Mouse (Mus musculus) embryo, embryonic 10.5 days (tissue): Measurements from ENCODE around the gene Actn1.
A peak's percentile ranks its signal among the peaks of the same experiment; 100 is the strongest.

Experiments used
- DNase-seq: peaks from one replicate; pipeline ENCODE4 v3.0.0-alpha.2; 2015; ENCODE audit warnings: low spot score

Gene Actn1

DNA sequence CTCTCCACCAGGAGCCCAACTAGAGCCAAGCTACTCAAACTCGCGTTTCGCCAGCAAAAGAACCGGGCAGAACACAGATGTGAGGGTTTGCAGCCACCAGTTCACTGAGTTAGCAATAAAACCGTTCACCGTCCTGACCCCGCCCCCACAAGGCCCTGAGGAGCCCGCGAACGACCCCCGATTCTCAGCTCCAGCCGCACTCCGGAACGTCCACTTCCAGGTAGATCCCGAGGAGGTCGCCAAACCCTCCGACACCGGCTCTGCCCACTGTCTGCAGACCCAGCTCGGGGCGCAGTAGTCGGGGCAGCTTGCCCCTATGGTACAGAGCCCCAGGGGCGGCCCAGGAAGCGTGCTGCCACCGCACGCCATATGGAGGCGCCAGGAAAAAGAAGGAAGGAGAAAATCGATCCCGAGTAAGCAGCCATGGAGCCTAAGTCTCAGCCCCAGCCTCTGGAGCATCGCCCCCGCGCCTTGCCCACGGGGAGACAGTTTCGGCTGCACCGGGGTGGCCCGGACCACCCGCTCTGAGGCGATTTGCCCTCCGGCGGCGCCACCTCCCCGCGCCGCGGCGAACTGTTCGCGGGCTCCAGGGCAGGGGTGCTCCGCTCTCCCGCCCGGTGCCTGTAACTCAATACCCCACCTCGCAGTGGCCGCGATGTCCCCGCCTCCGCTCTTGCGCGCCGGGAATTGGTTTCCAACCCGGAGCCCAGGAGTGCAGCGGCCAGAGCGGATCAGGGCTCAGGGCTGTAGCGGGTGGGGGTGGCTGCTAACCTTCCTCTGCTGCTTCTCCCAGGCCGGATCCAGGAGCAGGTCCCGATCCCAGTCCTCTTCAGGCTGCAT is 735 bp downstream of the Actn1 start:
- peak; percentile 84 for DNase-seq

DNA sequence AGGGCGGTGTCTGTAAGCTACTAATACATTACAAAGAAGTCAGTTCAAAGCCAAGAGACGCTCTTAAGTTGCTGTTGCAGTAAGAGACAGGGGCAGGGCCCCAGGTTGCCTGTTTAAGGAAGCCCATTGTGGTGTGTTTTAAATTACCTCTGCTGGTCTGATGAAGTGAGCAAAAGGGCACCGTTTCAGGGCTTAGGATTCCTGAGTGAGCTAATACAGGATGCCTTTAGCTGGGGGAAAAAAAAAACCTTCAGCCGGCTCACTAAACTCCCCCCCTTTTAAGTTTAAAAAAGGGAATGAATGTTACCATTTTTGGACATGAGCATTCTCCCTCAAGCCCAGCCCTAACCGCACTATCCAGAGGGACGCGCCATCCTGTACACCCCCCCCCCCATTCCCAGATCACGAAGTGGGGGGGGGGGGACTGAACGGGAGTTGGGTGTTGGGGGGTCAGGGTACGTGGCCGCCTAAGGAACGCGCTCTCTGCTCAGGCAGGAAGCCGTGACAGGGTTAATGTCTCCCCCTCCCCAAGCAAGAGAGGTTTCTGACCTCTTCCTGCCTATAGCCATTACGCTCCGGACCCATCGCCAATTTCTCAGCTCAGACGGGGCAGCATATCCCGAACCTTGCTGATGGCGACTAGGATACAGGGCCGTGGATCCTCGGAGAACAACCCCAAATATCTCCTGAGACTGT is 1.5 kb downstream of the Actn1 start:
- DNase-seq, result peak; percentile 57

DNA sequence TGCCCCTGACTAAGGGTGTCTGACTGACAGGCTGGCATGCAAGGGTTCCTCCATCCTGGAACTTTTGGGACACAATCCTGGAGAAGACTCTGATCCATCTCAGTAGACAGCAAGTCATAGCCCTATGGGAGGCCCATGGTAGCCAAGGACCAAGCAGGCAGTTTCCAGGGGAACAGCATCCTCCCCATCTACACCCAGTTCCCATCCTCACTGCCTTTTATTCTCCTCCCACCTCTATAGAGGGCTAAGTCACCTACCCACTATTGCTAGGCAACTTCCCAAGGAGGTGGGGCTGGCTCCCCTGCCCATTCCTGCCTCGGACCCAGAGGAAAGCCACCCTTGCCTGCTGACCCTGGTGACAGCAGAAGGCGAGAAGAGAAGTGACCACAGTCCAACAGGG is 8.2 kb downstream of the Actn1 start:
- DNase-seq, result no peak

DNA sequence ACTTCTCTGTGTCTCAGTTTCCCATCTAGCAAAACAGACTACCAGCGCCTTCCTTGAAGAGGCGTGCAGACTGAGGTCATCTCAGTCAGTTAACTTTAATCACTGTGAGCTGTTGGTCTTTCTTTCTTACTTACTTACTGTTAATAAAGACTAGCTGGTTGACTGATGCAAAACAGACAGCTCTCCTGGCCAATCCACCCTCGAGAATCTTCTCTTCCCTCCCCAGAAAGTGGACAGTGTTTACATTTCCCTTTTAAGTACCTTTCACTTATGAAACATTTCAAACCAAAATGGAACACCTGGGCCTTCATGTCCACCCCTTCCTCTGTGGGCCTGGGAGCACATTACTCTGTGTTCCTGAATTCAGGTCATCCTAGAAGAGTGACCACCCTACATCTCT is 8.6 kb downstream of the Actn1 start:
- no peak for DNase-seq

- no peak for DNase-seq
Measured at GRCm38 (mm10) chr12:80249539-80249938, 10.6 kb downstream of the Actn1 start.

DNA sequence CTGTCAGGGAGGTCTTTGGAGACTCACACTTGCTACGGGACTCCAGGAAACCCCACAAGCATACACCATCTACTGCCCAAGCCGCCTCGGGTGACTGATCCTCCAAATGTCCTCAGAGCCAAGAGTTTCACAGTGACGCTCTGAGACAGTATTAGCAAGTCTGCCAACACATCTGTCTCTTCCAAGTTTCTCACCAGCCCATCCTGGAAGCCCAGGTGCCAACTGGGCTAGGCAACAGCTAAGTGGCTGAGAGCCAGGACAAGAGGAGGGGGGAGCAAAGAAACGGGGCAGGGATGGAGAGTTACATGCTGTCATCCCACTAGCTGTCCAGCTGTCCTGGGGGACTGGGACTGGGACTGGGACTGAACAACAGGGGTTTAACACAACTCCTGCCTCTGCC is 13.1 kb downstream of the Actn1 start:
- DNase-seq, result no peak

DNA sequence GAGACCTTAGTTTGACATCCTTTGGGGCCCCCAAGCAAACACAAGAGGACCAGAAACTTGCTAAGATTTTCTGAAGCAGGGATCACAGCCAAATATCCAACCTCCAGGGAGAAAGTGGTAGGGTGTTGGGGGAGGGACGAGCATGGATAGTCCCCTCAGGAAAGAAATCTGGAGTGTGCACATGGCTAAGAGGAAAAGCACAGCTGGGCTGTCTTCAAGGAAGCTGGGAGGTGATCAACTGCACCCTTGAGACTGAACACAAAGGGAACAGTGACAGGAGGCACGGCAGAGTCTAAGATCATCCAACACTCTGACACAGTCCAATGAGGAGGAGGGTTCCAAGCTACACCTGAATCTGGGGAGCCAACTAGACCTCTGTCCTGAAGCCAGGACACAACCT is 13.7 kb downstream of the Actn1 start:
- DNase-seq, result no peak

GRCm38 (mm10) chr12:80244755-80245154 is 15.4 kb downstream of the Actn1 start:
- DNase-seq, result no peak

GRCm38 (mm10) chr12:80244127-80244526 is 16.0 kb downstream of the Actn1 start:
- no peak for DNase-seq

DNA sequence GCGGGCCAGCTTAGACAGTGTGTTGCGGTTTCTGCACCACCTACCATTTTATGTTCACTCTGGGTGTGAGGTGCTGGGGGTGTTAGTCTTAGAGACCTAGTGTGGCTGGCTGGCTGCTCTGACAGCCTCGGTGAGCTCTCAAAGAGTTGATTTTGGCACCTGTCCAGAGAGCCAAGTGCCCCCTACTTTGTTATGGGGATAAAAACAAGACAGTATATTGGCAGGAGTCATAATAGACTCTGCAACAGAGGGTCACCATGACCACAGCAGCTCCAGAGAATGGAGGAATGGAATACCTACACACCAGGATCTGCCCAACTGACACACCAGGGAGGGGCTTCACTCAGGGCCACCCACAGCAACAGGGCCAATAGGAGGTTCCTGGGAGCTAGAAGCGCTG is 16.8 kb downstream of the Actn1 start:
- DNase-seq, result no peak

GRCm38 (mm10) chr12:80239445-80239844 is 20.7 kb downstream of the Actn1 start:
- DNase-seq, result no peak

DNA sequence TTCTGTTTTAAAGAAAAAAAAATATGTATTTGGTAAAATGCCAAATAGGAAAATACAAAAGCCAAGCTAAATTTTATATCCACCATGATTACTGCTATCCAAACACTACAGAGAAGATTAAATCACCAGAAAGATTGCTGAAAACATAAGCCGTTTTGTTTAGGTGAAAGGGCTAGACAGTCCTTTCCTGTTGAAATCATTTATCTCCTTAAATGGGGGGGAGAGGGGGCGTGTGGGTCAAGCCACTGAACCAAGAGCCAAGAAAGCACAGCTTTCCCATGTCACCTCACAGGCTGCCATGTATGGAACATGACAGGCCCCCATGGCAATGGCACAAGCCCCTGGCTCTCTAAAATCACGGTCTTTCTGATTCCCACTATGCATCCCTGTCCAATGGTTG is 21.6 kb downstream of the Actn1 start:
- no peak for DNase-seq

- no peak for DNase-seq
Measured at GRCm38 (mm10) chr12:80235295-80235694, 24.9 kb downstream of the Actn1 start.

- DNase-seq, result no peak
Measured at GRCm38 (mm10) chr12:80234226-80234625, 25.9 kb downstream of the Actn1 start.

- no peak for DNase-seq
Measured at GRCm38 (mm10) chr12:80232840-80233218, 27.3 kb downstream of the Actn1 start.

GRCm38 (mm10) chr12:80232076-80232839 is 27.9 kb downstream of the Actn1 start:
- DNase-seq, result no peak

DNA sequence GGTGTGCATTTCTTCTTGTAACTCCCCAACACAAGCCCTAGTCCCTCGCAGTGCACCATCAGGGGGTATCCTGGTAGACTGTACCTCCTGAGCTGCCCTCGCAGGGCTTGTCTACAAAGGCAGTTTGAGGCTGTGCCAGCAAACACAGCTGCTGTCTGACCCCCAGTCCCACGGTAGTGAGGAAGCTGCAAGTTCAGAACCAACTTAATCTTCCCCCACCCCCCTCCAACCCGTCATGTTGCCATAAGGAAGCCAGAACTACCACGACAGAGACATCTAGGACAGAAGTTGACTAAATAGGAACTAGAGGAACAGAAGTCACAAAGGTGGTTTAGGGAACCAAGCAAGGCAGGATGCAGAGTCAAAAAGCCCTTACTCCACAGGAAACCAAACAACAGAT is 28.9 kb downstream of the Actn1 start:
- DNase-seq, result no peak

DNA sequence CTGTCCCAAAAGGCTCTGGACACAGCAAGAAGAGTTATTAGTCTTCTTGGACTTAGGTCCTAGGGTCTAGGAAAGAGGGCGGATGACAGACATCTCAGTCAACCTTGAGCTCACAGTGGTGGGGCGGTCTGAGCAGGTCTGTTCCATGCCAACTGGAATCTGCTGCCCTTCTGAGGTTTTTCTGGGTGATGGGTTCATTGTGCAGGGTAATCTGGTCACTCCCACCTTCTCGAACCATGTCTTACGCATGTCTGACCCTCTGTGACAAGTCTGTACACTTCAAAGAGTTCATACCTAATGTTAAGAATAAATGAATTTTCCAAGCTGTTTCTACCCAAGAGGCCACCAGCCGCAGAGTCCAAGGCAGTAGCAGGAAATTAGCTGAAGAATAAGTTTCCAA is 29.3 kb downstream of the Actn1 start:
- DNase-seq, result no peak

GRCm38 (mm10) chr12:80230111-80230700 is 30.0 kb downstream of the Actn1 start:
- DNase-seq, result peak; percentile 79

DNA sequence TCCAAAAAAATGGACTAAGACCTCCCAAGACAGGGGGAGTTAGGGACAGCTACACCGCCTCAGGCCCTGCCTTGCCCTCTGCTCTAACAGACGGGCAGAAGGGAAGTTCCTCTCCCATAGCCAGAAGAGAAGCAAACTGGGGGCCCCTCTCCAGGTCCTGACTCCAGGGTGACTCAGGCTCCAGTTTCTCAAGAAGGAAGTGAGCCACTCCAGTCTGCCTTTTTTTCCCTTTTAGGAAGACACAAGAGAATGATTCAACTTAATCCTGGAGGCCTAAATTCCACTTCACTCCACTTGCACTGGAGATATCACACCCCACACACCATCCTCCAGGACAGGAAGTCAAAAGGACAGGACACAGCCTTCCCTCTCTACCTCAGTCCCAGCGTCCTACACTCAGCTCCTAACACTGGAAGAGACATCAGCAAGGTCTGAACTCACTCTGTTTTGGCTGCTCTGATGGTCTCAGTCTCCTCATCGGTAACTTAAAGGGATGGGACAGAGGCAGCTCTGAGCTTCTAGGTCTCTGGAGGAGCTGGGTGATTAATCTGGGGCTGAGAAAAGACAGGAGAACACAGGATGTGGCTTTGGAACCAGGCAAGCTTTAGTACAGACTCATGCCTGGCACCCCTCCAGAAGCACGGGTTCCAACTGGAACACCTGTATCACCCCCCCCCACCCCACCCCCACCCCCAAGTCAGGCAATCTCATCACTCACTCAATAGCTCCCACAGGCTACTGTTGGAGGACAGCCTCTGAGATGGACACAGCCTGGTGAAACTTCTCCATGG is 31.0 kb downstream of the Actn1 start:
- no peak for DNase-seq

DNA sequence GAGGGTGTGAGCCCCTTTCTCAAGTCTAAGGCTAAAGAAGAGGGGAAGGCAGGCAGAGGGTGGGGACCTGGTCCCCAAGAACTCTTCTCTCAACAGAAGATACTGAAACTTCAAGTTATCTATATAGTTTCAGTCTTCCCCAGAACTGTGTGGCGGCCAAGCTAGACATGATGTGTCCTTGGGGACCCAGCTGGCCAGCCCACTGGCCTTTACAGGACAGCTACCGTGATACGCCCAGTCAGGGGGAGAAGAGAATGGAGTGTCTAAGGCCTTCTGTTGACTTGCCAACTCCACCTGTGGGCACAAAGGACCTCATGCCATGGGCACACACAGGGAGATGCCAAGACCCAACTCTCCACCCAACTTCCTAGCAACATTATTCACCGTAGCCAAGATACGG is 31.8 kb downstream of the Actn1 start:
- no peak for DNase-seq

- peak; percentile 70 for DNase-seq
Measured at GRCm38 (mm10) chr12:80227835-80228234, 32.3 kb downstream of the Actn1 start.
